Mouse (Mus musculus): ENCODE results near the gene Zcchc24.

Gene Zcchc24

DNA sequence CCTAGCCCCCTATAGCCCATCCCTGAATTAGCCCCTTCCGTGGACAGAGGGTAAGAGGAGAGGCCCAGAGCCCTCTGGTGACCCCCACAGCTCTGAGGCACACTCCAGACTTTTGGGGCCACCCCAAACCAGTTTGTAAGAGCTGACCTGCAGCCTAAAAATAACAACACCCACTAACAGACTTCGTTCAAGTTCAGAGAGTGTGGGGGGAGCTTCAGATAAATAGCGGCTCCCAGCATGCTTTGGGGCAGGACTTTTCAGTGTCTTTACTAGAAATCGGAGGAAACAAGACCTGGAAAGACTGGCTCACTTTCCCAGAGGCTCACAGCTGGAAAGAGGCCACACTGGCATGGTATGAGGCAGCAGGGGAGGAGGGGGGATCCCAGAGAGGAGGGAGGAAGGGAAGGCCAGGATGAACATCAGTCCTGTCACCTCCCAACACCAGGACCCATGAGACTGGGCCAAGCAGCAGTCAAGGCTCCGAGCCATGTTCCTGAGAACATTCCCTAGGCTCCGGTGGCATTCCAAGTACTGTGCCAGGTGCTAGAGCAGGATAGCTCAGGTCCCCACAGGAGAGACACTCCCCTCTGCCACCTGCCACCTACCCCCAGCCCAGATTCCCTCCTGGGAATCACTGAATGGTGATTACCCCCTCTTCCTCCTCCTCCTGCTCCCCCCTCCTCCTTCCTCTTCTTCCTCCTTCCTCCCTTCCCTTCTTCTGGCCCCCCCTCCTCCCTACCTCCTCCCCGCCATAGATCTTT lies 20.7 kb downstream of the Zcchc24 start:
- no peak for DNase-seq (ENCODE audit: extremely low spot score)

DNA sequence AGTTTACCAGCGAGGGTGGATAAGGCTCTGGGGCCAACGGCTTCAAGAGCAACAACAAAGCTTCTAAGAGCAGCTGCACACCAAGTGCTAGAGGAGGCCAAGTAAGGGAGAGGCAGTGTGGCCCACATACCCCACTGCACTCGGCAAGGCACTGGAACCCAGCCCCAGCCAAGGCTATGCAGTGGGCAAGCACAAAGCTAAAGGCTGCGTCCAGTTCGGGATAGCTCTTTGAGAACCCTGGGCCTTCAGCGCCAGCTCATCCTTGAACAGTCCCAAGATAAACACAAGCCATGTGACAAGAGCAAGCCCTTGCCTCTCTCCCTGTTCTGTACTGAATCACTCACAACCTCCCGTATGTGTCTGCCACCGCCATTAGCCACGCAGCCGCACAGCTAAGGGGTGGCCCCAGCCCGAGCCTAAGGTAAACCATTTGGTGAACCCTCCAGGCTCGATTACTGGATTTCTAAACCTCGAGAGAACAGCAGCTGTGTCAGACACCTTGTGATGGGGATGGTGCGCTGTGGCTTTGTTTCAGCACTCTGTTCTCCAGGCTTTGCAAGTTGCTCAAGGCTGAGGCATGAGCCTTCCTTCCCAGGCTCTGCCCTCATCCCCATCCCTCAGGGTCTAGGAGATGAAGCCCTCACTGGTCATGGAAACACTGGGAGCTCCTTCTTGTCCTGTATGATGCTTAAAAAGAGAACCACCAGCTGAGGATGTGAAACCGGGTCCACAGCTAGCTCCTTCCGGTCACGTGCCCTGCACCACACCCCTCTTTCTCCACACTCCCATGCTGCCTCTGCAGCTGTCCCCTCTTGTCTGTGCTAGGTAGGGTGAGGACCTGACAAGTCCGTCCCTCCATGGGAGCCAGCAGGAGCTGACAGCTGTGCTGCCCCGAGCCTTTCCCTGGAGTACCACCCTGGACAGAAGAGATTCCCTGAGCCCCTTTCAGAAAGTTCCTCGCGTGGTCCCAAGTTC lies 21.6 kb downstream of the Zcchc24 start:
- no peak for DNase-seq (ENCODE audit: extremely low spot score)

DNA sequence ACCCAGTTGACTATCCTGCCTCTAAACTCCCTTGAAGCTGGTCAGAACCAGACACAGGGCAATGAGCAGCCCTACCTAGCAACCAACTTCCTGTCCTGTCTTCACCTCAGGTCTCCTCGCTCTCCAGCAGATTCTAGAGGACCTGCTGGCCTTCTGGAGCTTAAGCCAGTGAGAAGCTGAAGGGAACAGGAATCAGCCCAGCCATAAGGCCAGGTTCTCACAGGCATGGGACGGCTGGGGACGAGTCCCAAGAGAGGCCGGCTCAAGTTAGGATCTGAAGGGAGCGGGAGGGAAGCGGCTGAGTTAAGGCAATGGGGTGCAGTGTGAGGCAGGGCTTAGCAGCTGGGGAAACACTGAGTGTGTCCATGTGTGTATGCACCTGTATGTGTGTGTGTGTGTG lies 22.5 kb downstream of the Zcchc24 start:
- no peak for DNase-seq (ENCODE audit: extremely low spot score)

DNA sequence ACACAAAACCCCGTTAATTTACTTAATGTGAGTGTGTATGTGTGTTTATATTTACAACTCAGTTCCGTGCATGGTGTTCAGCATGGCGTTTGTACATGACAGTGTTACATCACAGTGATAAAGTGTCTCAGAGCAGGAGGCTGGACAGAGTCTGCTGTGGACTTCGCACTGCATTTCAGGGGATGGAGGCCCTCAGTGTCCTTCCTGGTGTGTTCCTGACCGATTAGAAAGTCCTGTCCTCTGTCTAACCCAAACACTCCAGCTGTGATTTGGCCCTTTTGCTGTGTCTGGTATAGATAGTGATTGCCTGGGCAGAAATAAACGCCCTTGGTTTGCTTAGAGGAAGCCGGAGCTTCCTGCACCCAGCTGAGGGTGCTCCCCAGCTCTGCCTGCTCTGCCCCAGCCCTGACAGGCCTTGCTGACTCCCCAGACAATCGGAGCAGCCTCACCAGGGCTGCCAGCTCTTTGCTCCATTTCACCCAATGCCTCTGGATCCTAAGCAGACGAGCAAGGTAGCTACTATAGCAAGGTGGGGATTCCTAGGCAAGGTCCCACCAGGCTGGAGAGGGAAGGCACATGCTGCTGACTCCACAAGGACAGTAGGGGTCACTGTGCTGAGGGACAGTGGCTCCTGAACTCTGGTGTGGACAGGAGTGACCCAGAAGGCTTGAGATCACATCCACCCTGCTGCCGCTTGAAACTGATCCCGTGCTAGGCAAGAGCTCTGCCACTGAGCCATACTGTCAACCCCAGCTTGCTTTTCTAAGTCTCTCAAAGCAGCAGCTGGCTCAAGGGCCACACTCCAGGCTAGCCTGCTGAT lies 23.3 kb downstream of the Zcchc24 start:
- DNase-seq (ENCODE audit: extremely low spot score) = no peak

DNA sequence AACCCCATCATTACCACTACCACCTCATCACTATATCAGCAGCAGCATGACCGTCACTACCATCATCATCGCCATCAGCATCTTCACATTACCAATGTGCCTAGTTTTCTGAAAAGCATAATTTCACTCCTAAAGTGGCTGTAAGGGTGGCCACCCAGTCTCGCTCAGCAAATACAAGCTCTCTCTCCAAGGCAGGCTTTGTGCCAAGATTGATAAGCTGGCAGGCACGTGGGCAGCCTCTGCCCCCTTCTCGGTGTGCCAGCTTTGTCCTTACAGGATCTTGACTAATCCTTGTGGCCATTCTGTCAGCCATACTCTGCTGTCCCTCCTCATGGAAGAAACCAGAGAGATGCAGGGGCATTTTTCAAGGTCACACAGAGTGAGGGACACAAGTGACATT lies 25.9 kb downstream of the Zcchc24 start:
- no peak for DNase-seq (ENCODE audit: extremely low spot score)

DNA sequence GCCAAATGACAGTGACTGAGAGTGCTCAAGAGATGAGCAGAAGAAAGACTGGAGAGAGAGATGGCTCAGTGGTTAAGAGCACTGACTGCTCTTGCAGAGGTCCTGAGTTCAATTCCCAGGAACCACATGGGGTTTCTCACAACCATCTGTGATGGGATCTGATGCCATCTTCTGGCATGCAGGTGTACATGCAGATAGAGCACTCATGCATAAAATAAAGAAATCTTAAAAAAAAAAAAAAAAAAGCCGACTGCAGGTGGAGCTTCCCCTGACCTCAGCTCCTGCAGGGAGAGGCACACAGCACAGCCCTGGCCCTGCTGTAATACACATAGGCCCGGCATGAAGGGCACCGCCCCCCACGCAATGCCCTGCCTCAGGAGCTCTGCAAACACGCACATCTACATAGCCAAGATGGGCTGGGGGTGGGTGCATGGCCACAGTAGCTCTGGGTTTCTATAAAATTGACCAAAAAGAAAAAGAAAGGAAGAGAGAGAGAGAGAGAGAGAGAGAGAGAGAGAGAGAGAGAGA lies 26.9 kb downstream of the Zcchc24 start:
- no peak for DNase-seq (ENCODE audit: extremely low spot score)

DNA sequence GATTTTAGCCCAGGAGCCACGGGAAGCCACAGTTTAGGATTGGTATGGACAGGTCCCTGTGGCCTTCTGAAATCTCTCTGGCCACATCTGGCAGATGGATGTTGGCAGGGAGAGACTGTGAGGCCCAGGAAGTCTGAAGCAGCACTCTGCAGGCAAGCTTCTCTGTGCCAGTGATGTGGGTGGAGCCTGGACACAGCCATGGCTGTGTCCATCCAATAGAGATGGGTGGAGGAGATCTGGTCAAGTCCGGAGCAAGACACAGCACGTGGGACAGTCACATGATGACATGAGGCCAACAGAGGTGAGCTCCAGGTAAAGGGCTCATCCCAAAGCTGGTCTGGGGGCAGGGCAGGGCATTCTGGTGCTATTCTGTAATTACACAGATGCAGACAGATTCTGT lies 27.6 kb downstream of the Zcchc24 start:
- no peak for DNase-seq (ENCODE audit: extremely low spot score)

DNA sequence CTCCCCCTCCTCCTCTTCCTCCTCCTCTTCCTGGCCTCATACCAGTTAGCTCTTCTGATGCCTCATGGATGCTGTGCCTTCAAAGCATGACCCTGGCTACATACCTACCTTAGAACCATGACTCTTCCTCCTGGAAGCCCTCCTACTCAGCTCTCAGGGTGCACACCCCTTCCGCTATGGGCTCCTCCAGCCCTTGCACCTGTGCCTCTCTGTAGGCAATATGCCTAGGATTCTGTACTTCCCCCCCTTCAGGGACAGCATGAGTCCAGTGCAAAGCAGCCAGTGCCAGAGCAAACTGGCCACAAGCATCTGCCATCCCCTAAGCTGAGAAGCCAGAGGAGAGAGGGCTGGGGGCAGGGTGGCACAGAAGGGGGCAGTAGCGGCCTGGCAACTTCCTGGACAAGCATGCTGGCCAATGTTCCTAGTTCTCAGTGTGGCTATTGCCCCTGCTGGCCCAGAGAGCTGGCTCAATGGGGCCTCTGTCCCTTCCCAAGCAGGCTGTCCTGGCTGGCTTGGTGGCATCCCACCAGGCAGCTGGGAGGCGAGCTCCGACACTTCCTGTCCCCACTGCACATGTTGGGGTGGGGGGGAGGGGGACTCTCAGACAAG lies 28.8 kb downstream of the Zcchc24 start:
- no peak for DNase-seq (ENCODE audit: extremely low spot score)

DNA sequence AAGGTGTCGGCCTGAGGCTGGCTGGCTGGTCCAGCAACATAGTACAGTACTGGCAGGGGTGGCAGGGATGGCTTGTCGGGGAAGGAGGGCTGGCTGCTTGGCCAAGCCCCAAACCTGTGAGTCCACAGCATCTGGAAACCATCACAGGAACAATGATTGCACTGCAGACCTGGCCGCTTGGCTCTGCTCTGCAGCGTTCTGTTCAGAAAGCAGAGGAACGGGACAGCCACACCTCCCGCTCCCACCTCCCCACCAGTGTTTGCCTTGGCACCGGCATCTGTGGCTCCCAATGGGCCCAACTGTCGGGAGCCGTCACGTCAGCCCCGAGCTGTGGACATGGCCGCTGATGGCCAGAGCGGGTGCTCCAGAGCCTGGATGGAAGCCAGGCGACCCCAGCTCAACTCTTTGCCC lies 30.2 kb downstream of the Zcchc24 start:
- no peak for DNase-seq (ENCODE audit: extremely low spot score)

DNA sequence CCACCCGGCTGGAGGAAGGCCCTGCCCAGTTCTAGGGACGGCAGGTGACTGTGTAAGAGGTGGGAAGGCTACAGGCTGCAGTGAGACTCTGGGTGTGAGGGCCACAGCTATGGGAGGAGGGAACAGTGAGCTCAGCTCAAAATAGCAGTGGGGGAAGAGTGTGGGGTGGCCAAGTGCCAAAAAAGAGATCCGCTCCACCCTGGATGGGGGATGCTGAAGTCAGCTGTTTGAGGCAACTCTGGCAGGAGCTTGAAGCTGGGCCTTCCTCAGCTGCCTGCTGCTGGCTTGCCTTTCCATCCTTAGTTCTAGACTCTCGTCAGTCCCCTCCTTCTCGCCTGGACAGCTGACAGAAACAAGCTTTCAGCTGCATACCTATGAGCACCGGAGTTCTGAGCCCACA lies 32.2 kb downstream of the Zcchc24 start:
- DNase-seq (ENCODE audit: extremely low spot score) = no peak

DNA sequence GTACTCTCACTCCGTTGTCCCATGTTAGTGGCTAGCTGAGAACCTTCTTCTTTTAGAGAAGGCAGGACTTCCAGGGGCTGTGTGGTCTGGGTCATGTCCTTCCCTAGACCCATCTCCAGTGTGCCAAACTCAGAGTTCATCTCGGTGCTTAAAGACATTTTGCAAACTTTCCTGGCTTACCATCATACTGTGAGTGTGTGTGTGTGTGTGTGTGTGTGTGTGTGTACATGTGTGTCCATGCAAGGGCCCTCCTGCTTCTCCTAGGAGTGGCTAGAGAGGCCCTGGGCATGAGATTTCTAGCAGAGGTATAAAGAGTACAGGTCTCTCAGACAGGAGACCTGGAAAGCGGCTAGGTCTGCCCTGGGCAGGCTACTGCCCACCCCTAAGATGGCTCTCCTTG lies 32.7 kb downstream of the Zcchc24 start:
- DNase-seq (ENCODE audit: extremely low spot score) = no peak

DNA sequence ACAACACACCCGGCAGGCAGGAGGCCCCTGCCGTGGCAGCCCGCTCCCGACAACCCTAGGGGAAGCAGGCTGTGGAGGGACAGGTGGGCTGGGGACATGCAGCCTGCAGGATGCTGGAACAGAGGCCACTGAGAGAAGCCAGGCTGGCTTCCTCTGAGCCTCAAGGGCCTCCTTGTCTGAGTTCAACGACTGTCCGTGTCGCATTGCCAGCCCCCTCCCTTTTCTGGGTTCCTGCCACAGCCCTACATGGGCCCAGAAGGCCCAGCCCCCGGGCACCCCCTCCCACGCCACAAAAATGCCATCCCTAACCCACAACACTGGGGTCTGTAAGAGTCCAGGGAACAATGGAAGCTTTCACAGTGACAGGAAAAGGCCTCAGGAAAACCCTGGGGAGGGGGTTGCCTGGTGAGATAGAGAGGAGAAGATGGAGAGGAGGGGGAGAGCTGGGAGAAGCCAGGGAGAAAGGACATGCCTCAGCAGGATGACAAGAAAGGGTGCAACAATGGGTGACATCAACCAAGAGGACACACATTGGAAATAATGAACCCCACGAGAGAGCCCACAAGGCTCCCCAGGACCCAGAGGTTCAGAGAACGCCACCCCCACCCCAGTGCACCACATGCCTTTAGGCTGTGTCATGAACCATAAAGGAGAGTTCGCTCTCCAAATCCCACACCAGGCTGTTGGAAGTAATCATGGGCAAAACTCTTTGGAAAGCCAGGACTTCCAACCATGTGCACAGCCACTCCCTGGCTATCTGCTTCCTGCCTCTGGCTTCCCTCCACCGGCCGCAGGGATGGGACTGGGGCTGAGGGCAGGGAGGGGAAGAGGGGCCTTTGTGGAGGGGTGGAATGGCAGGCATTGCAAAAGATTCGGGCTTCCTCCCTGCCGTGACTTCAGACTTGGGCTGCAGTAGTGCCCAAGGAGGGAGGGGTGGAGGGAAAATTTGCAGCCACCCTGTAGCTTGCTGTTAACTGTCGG lies 33.8 kb downstream of the Zcchc24 start:
- DNase-seq (ENCODE audit: extremely low spot score) = peak; percentile 42

DNA sequence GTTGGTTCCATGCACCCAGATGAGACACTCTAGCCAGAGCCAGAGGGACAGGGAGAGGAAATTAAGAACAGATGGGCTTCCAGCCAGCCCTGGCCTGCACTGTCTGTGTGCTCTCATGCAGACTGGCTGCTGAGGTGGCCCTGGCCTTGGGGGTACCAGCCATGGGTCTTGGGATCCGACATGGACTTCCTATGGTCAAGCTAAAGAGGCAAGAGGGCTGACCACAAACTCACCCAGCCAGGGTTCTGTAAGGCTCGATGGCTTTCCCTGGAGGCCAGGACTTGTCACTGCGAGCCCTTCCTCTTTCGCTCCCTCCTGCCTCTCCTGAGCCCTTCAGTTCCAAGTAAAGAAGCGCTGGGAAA lies 41.7 kb downstream of the Zcchc24 start:
- no peak for DNase-seq (ENCODE audit: extremely low spot score)

DNA sequence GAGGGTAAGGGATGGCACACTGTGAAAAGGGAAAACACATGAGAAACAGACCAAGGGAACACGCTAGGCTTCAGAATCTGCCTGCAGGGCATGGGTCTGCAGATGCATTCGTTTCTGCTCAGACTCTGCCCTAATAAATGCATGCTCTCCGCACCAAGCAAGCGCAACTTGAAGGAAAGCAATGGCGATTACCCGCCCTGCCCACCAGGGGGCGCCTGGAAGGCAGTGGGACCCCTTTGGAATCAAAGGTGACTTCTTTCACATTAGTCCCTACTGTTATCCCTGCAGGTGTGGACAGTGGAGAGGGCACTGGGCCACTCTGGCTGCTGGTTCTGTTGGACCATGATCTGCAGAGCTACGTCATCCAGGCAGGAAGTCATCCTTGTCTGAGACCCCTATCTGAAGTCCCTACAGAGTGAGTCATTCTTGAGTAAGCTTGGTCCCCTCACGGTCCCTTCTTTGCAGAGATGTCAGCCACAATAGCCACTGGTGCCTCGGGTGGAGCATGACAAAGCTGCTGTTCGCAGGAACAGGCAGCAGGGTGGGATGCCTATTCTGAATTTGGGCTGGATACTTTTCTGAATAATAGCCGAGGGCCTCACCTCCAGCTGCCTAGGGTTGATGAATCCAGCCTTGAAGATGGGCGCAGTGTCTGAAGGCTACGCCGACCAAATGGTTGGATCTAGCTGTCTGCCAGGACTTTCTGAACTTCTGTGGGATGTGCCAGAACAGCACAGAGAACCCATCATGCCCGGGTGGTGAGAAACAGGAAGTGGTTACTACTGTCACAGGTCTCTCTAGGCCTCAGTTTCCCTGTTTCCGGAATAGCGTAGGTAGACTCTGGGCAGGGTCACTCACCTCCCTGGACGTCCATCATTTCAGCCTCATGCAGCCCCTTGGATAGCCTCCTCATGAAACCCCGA lies 42.4 kb downstream of the Zcchc24 start:
- DNase-seq (ENCODE audit: extremely low spot score) = no peak

DNA sequence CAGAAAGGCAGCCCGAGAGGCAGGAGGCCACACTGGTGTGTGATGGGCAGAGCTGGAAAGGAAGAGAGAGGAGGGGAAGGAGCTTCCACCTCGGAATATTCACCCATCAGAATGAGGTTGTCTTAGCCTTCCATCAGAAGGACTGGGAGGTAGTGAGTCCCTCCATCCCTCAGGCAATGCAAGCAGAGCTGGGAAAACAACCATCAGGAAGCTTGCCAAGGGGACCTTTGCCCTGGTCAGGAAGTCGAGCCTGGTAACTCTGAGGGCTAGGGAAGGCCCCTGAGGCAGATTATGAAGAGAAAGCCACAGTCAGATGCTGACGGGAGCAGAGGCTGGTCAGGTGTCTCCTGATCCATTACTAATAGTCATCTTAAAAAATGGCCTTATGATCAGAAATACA lies 43.1 kb downstream of the Zcchc24 start:
- no peak for DNase-seq (ENCODE audit: extremely low spot score)

DNA sequence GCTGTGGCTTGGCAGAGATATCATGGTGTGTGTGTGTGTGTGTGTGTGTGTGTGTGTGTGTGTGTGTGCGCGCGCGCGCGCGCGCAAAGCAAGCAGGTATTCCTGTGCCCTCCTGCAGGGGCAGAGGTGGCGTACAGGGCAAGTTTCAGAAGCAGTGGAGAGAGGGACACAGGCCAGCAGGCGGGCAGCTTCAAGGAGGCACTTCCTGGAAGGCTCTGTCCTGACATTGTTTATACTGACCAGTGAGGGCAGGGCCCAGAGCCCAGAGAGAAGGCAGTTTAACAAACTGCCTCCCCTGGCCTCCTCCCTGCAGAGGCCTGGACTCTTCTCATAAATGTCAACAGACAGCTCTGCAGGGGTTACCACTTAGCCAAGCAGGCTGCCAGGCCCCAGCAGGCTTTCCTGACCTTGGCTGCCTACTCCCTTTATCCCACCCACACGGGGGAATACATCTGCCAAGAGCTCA lies 43.8 kb downstream of the Zcchc24 start:
- no peak for DNase-seq (ENCODE audit: extremely low spot score)

DNA sequence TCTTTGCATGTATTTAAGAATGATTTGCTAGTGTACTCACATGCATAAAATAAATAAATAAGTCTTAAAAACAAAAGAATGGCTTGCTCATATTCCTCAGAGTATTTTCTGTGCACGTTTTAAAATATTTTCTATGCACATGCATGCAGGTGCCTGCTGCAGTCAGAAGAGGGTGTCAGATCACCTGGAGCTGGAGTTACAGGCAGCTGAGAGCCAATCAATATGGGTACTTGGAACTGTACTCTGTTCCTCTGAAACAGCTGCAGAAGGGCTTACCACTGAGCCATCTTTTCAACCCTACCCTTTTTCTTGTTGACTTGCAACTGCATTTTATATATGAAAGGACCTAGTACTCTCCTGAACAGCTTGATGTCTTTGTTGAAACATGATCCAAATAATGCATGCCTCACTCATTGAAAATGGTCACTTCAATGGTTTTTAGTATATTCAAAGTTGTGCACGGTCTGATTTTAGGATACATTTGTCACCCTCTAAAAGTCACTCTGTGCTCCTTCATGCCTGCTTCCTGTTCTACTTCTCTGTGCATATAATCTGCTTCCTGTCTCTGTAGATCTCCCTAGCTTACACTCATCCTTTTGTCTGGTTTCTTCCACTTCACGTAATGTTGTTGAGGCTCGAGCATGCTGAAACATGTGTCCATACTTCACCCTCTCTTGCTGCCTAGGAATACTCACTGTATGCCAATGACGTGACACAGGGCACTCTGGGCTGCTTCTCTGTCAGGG lies 47.7 kb downstream of the Zcchc24 start:
- DNase-seq (ENCODE audit: extremely low spot score) = no peak

DNA sequence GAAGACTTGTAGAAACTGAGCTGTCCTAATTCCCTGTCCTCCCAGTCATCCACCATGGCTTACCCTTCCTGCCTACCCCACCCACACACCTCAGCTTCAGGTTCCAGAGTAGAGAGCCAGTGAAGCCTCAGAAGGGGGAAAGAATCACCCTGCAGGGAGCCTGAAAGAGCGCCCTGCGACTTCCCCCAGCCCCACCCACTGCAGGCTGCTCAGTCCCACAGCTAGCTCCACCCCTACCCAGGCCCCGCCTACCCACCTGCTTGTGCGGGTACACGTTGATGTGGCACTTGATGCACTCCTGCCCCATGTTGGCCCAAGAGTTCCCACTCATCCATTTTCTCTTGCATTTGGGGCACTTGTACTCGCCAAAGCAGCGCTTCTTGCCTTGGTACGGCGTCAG lies 49.5 kb downstream of the Zcchc24 start:
- no peak for DNase-seq (ENCODE audit: extremely low spot score)
